Mouse (Mus musculus) layer of hippocampus, adult 8-10 months (tissue): ENCODE measurements around the gene Ttc7b. TPM values are rescaled to one million over a fixed set of nuclear protein-coding genes. Genes with fewer than 3 reads are reported as not detected.

Source experiments
- DNase-seq, 2 experiments: peaks; one replicate each; pipeline ENCODE4 v3.0.0; 2022; ENCODE audit warnings: low spot score in 2 of 2
- total RNA-seq, 4 experiments: library from RNA; stranded (reverse); gene quantifications; 2 replicates each; pipeline ENCODE4 v1.2.4; 2022

The Ttc7b gene
- total RNA-seq, 4 experiments from 2014 or later = 160 to 184 (median 174) TPM

DNA sequence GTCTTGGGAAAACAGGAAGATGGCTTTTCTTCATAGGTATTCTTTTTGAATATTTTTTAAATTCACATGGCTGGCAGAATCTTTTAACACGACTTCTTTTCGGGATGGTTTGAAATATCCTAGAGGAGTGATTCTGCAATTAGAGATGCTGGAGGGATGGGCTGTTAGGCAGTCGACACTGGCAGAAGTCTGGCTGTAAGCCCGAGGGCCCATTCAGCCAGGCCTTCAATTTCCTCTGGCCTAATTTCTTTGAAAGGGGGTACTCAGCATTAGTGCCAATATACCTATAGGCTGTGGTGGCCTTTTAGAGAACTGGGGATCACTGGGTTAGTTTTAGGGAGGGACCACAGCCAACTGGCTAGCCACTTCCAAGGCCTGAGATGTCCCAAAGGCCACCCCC lies 211.4 kb downstream of the Ttc7b start:
- DNase-seq = no peak

DNA sequence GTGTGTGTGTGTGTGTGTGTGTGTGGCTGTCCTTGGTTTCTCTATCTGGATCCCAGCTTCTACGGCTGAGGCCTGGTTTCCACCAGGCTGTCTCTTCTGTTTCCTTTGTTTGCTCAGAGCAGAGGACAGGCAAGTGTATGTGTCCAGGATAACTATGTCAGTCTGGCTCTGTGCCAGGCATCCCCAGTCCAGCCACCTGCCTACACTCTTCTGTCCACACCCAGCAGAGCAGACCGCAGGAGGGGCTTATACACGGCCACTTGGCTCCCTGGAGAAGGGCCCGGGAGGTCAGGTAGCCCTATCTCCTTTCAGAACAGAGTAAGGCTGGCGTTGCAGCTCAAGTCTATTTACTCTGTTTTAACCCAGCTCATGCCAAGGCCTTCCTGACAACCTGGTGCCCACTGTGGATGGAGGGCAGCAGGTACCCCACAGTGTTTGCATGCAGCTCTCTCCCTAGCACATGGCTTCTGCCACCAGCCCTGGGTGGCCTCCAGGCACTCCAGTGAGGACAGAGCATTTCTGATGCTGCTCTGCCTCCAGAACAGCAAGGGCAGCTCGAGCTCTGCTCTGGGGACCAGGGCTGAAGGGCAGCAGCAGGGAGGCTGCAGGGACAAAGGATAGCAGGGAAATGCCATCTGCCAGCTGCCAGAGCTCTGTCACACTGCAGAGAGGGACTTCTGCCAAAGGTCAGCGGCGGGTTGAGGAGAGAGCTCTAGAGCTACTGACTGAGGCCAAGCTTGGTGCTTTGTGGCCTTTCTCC lies 212.9 kb downstream of the Ttc7b start:
- no peak for DNase-seq

DNA sequence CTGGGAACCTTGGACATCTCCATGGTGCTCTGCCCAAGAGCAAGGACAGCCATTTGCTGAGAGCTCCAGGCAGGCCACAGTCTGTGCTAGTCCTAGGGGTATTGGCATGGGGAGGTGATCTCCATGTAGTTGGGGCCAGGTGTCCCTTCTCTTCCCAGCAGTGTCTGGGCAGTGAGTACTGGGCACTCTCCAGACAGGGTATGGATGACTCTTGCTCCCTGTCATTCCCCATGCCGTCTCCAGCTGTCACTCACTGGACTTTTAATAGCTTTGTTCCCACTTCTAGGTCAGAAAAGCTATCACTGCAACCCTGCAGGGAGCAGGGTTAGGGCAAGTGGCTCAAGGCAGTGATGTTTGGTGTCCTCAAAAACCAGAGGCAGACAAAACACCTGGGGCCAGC lies 214.3 kb downstream of the Ttc7b start:
- no peak for DNase-seq

DNA sequence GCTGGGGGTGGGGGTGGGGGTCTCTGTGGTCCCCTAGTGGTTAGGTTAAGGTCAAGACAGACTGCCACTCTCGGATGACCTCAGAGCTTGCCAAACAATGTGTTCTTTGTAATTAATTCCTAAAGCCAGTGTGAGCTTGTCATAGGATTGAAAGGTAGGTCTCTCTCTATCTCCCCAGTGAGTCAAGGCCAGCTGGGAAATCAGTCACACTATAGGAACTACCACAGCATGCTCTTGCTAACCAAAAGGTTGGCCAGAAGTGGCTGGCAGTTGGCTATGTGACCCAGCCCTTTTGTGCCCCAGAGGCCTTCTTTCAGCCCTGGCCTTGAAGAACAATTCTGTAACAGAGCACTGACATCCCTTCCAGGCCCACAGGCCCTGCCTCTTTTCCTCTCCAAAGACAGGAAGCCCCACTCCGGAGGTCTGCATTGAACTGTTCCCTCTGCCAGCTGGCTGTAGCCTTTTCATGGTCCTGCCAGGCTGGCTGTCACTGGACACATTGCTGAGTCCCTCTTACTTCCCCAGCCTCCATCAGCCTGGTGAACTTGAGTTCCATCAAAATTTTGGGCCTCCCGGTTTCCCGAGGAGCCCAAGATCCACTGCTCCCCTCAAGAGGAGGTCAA lies 215.5 kb downstream of the Ttc7b start:
- no peak for DNase-seq

DNA sequence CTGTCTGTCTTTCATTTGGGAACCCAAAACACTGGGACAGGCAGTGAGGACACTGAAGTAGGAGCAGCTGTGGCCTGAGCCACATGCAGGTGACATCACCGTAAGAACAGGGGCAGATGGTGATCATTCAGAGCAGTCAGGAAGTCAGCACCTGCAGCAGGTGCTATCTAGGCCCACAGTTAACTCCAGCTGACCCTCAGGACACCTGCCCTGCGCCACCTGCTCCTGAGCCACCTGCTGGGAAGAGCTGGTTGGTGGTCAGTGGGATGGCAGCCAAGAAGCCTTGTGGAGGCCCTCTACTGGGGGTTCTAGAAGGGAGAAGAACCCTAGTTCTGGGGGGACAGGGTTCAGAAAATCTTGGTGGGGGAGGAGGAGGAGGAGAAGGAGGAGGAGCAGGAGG lies 216.3 kb downstream of the Ttc7b start:
- DNase-seq = no peak

DNA sequence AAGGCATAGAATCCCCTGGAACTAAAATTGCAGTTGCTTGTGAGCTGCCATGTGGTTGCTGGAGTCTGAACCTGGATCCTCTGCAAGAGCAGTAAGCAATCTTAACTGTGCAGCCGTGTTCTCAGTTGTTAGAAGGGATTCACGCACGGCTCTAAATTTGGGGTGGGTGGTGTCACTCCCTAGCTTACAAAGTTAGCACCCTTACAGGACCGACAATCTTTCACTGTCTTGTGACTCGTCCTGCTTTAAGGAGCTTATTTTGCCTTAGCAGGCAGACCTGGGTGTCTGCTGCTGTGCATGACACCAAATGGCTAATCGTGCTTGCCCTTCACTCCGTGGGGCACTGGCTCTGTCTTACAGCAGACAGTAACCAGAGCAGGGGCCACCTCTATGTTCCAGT lies 217.5 kb downstream of the Ttc7b start:
- no peak for DNase-seq

DNA sequence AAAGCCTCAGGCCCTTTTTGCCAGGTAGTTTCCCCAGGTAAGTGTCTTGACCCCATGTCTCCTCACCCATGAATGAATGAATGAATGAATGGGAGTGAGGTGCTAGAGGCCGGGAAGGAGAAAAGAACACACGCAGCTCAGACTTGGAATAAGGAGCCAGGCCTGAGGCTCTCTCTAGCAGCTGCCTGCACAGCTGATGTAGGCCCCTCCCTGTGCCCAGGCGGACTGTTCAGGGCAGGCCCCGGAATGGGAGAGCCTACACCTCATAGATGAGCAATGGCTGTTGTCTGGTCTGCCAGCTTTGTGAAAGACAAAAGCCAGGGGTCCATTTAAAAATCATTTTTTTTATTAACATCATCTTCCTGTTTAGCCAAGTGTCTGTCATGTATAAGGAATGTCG lies 220.2 kb downstream of the Ttc7b start:
- DNase-seq = no peak

DNA sequence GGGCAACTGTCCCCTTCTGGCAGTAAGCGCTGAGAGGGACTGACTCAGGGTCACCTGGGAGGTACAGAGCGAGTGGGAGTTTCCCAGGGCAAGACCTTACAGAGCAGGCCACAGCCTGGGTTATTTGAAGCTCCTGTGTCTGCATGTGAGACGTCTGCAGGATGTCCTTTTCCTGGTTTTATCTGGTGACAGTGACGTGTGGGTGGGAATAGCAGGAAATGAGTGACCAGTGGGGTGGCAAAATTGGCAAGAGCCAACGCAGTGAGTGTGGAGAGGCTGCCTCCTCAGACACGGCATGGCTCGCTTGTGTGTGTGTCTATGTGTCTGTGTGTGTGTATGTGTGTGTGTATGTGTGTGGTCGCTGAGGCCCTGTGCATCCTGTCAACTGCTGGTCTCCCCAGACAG lies 221.3 kb downstream of the Ttc7b start:
- DNase-seq = no peak

DNA sequence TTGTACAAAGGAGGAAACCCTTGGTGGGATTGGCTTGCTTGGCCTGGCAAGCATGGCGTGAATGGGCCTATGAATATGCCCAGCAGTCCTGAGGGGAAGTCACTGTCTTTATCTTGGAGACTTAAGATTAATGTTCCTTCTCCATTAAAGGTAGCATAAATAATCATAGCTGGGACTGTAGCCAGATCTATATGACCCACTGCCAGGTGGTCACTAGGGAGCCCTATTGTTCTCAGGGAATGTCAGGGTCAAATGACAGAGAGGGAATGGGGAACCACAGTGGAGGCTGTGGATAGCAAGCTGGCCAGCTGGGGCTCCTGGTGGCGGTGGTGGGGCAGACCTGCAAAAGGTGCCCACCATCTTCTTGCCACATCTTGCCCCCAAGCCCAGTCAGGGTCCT lies 221.8 kb downstream of the Ttc7b start:
- no peak for DNase-seq

DNA sequence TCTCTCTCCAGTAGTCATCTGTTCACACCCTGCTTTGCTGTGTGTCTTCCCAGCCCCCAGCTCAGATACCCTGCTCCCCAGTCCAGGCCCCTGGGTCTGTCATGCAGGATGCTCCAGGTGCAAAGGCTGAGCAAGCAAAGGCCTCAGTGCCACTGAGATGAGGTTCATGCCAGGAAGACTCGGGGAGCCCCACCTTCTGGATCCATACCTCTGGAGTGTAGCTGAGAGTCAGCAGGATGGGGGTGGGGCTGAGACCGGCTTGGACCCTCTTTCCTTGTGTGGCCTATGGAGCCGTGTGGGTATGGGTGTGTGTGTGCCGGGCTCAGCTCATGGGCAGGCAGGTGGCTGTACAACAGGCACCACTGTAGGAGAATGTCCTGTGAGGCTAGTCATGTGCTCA lies 222.7 kb downstream of the Ttc7b start:
- no peak for DNase-seq

DNA sequence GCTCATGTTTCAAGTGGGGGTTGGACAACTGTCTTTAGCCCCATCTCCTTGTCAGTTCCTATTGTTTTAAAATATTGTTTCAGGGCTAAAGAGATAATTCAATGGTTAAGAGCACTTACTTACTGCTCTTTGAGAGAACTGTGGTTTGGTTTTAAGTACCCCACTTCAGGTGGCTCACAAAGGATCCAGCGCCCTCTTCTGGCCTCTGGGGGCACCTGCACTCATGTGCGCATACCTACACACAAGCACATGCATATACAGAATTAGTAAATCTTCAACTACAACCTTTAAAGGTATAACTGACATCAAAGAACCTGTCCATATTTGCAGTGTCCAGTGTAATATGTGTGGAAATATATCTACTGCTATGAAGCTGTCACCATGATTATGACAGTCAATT lies 226.2 kb downstream of the Ttc7b start:
- DNase-seq = no peak

DNA sequence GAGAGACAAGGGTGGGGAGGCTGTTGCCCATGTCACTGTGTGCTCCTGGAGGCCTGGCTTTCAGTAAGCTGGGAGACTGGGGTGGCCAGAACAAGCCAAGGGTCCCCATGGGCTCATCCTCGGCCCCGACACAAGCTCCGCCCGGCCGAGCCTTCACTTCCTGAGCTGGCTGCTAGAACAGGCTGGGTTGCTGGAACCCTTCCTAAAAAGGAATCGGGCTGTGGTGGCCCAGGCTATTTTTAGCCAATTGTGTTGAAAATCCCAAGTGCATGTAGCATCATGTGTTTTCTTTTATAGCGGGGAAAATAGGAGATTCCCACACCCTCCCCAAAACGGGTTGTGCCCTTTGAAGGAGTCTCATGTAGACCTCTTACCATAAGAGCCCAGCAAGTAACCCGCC lies 226.7 kb downstream of the Ttc7b start:
- DNase-seq = no peak

DNA sequence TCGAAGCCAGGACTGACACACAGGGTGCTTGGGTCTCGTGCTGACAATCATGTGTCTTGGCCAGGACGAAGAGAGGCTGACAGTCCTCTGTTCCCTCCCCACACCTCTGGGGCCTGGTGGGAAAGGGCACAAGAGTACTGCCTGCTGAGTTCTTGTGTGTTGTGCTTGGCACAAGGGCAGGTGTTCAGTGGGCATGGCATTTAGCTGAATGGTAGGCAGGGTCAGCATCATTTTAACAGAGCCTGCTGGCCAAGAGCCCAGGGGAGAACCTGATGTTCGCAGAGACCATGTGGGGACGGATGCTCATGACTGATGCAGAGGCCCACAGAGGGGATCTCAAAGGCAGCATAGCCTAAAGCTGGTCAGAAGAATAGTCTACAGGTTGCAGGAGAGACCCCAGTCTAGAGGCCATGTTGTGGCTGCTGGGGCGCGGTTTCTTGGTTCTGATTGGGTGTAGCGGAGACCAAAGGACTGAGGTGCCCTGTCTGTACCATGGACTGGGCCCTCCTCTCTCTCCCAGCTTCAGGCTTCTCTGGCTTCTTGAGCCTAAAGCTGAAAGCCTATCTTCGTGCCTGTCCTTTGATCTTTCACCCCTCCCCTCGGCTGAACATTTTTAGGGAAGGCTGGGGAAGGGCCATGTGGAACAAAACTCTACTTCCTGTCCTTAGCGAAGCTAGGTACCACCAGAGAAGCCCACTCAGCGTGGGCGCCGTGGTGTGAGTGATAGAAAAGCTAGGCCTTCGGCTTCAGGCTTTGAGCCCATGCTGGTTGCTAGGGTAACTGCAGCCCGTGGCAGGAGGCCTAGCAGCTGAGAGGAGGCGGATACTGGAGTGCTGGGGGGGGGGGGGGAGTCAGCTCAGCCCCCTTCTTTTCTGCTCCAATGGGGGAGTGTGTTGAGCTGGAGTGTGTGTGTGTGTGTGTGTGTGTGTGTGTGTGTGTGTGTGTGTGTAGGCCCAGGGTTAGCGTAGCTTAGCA lies 229.6 kb downstream of the Ttc7b start:
- DNase-seq = peak; percentile 88

DNA sequence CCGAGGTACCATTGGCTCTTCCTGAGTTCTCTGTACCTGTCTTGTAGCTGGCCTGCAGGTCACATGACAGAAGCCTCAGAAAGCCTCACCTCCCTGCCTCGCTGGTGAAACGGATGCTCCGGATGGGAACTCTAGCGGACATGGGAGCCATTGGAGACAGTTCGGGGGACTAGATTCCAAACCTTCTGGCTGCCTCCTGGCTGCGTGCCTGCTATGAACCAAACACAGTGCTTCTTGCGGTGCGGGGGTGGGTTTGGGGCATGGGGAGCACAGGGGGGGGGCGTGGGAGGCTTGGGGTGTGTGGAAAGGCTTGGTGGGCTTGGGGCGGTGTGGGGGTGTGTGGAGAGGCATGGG lies 230.5 kb downstream of the Ttc7b start:
- DNase-seq = no peak

DNA sequence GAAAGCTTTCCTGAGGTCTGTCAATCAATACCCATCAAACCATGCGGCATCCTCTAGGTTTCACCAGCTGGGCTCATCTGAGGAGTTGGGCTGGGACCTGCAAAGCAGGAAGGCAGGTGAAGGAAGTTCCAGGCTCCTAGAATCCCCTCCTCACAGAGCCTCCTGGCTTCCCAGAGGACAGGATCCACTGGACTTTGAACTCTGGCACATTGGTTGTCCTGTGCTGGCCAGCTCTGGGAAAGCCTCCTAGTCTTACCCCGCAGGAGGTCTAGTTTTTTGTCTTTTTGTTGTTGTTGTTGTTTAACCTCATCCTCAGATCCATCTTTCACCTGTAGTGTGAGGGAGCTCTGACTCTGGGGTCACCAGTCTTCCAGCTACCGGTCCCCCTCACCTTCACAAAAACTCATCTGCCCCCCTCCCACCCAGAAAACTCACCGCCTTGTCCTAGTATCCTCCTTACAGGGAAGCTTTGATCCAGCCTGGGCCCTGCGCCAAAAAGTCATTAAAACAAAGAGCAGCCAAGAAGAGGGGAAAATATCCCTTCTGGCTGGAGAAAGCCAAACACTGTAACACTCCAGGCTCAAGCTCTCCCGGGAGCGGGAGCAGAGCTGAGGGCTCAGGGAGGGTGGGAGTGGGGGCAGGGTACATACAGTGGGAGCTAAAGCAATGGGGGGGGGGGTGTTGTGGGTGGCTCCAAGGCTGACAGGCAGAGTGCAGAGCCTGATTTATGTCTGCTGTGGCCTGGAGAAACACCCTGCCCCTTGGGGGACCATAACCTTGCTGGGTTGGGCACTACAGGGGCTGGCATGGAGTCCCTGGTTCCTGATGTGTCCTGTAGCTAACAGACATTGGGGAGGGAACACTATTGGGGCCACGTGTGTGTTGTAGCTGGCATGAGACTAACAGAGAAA lies 231.1 kb downstream of the Ttc7b start:
- DNase-seq = peak; percentile 71 to 78

DNA sequence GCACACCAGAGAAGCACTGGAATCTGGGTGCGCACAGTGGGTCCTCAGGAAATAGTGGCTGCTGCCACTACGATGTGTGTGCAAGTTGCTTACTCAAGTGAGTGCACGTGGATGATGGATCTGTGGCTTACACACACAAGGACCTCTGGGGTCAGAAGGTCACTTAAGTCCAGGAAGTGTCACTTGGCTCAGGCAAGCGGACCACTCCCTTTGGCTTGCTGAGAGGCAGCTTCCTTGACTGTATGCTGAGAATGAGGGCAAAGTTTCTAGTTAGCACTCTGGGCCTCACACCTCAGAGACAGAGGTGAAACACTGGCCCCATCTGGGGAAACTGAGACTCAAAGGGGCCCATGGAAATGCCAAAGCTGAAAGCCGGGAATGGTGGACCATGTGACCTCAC lies 232.6 kb downstream of the Ttc7b start:
- no peak for DNase-seq

DNA sequence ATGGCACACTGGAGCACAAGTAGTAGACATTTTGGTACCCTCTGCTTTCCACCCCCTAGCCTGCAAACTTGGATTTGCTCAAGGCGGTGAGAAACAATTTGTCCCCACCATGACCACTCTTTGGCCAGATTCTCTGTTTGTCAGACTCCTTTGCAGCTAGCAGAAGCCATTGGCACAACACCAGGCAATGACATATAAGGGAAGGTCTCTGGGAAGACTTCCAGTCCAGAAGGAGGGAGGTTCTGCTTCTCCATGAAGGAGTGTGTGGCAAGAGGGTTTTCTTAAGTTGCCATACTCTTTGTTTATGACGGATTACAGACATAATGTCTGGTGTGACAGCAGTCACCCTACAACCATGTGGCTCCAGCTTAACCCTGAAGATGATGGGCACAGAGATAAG lies 233.1 kb downstream of the Ttc7b start:
- DNase-seq = no peak

DNA sequence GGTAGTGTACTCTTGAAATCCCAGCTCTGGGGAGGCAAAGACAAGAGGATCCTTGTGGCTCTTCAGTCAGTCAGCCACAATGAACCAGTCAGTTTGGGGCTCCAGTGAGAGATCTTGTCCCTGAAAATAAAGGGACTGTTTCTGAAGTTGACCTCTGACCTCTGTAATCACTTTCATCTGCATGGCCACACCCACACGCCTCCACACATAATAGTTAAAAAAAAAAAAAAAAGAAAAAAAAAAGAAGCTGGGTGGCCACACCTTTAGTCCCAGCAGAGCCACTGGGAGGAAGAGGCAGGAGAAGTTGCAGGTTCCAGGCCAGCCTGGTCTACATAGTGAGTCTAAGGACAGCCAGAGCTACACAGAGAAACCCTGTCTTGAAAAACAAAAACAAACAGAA lies 237.3 kb downstream of the Ttc7b start:
- no peak for DNase-seq

DNA sequence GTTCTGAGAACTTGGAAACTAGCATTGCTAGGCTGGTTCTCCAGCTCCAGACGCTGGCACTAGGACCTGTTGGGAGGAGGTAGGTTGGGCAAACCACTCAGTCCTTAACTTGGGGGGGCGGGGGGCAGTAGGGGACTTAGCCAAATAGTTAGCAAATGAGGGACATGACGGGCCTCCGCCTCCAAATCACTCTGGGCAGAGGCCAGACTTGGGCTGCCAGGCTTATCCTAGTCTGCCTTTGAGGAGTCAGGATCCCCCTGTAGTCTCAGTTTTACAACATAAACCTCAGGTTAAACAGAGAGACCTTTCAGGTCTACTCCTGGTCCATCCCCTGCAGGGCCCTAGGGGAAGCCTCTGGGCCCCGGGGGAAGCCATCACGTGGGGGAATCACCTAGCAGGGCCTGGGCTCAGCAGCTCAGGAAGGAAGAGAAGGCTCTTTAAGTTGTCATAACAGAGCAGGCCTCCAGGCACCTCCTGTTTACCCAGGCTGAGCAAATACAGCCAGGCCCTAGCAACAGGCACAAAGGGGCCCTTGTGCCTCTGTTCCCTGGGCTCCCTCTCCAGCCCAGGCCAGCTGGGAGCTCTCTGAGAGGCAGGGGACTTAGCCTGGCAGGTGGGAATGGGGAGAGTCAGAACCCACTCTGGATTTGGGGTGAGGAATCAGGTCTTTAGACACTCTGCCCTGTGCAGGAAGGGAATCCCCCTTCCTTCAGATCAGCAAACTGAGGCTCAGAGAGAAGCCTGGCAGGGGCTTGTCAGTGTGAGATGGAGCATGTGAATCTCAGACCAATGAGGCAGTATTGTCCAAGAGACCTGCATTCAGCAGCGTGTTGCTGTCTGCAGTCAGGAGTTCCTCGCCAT lies 238.4 kb downstream of the Ttc7b start:
- peak in 1 of 2 experiments; percentile 53 for DNase-seq
